Mouse (Mus musculus) heart, adult 11 months (tissue): ENCODE measurements around the gene Mtss1l.

ENCODE experiments used
- DNase-seq: peaks from one replicate; pipeline ENCODE4 v3.0.0; 2022

Gene Mtss1l

GRCm38 (mm10) chr8:110720685-110721598 is at the start of gene Mtss1l:
Mtss1l (plus strand) TSS chr8:110721476.
- DNase-seq = peak; percentile 99

GRCm38 (mm10) chr8:110672133-110672532 is 49.1 kb upstream of the Mtss1l start:
- peak; percentile 98 for DNase-seq

- no peak for DNase-seq
Observed at GRCm38 (mm10) chr8:110673168-110673567, 48.1 kb upstream of the Mtss1l start.

GRCm38 (mm10) chr8:110674589-110674988 is 46.7 kb upstream of the Mtss1l start:
- DNase-seq = no peak

GRCm38 (mm10) chr8:110676702-110677101 is 44.6 kb upstream of the Mtss1l start:
- DNase-seq = peak; percentile 97

GRCm38 (mm10) chr8:110677174-110677660 is 44.1 kb upstream of the Mtss1l start:
- peak; percentile 94 for DNase-seq

GRCm38 (mm10) chr8:110678989-110679388 is 42.3 kb upstream of the Mtss1l start:
- no peak for DNase-seq

- peak; percentile 99 for DNase-seq
Observed at GRCm38 (mm10) chr8:110687726-110688125, 33.5 kb upstream of the Mtss1l start.

- peak; percentile 92 for DNase-seq
Observed at GRCm38 (mm10) chr8:110689961-110690360, 31.3 kb upstream of the Mtss1l start.

GRCm38 (mm10) chr8:110694226-110694625 is 27.1 kb upstream of the Mtss1l start:
- DNase-seq = no peak

GRCm38 (mm10) chr8:110694826-110695225 is 26.4 kb upstream of the Mtss1l start:
- no peak for DNase-seq

- DNase-seq = no peak
Observed at GRCm38 (mm10) chr8:110695431-110695830, 25.8 kb upstream of the Mtss1l start.

- DNase-seq = no peak
Observed at GRCm38 (mm10) chr8:110696051-110696450, 25.2 kb upstream of the Mtss1l start.

- DNase-seq = no peak
Observed at GRCm38 (mm10) chr8:110697571-110697970, 23.7 kb upstream of the Mtss1l start.

GRCm38 (mm10) chr8:110698098-110698497 is 23.2 kb upstream of the Mtss1l start:
- no peak for DNase-seq

- DNase-seq = peak; percentile 93
Observed at GRCm38 (mm10) chr8:110699501-110699900, 21.8 kb upstream of the Mtss1l start.

GRCm38 (mm10) chr8:110700561-110700960 is 20.7 kb upstream of the Mtss1l start:
- DNase-seq = peak; percentile 92

- peak; percentile 96 for DNase-seq
Observed at GRCm38 (mm10) chr8:110702636-110703459, 18.4 kb upstream of the Mtss1l start.

- peak; percentile 90 for DNase-seq
Observed at GRCm38 (mm10) chr8:110703460-110704061, 17.7 kb upstream of the Mtss1l start.

GRCm38 (mm10) chr8:110704103-110704502 is 17.2 kb upstream of the Mtss1l start:
- no peak for DNase-seq

GRCm38 (mm10) chr8:110705391-110706287 is 15.6 kb upstream of the Mtss1l start:
- no peak for DNase-seq
